Mouse (Mus musculus) forebrain, embryonic 12.5 days (tissue): ENCODE data around the gene Kctd20. TPM values are rescaled to one million over a fixed set of nuclear protein-coding genes. Genes with fewer than 3 reads are reported as not detected.

Experiments
- ATAC-seq: fragments of 200-750 bp; cut with Nextera tagmentation; 2 replicates; pipeline ENCODE4 v1.8.0; 2017; ENCODE audit warnings: moderate TSS enrichment; ENCODE audit not compliant: low FRiP score
- H3K27ac ChIP-seq: fragments of 300-500 bp; sonication (generic); 2 replicates; pipeline ENCODE4 v1.5.1; 2016; ENCODE audit warnings: mild to moderate bottlenecking
- H3K27me3 ChIP-seq: fragments of 300-500 bp; sonication (generic); 2 replicates; pipeline ENCODE4 v1.6.1; 2016; ENCODE audit warnings: mild to moderate bottlenecking
- H3K36me3 ChIP-seq: fragments of 300-500 bp; sonication (generic); replicated peaks from 2 replicates; pipeline ENCODE4 v1.6.1; 2016; ENCODE audit warnings: mild to moderate bottlenecking
- H3K4me1 ChIP-seq: fragments of 300-500 bp; sonication (generic); 2 replicates; pipeline ENCODE4 v1.6.1; 2016
- H3K4me2 ChIP-seq: fragments of 300-500 bp; sonication (generic); 2 replicates; pipeline ENCODE4 v1.6.1; 2016; ENCODE audit warnings: mild to moderate bottlenecking, moderate library complexity
- H3K4me3 ChIP-seq: fragments of 300-500 bp; sonication (generic); replicated peaks from 2 replicates; pipeline ENCODE4 v1.5.1; 2016; ENCODE audit warnings: mild to moderate bottlenecking
- H3K9ac ChIP-seq: fragments of 300-500 bp; sonication (generic); 2 replicates; pipeline ENCODE4 v1.6.1; 2016; ENCODE audit warnings: mild to moderate bottlenecking
- H3K9me3 ChIP-seq: fragments of 300-500 bp; sonication (generic); 2 replicates; pipeline ENCODE4 v1.6.1; 2016
- WGBS: fragments of 180-500 bp; shearing (Covaris S2); methylation state at CpG from one replicate; pipeline ENCODE4 v1.1.7; 2016; 5-methylcytosine and 5-hydroxymethylcytosine counted together
- polyA plus RNA-seq: library from polyadenylated mRNA; unstranded; fragments of >200 nt; fragmentation: Nextera tagmentation; extraction: Ambion mirVana; gene quantifications from 2 replicates; pipeline ENCODE4 v1.2.1, GENCODE M21; 2016

Kctd20 gene
- polyA plus RNA-seq, 1 experiment from 2014 or later, result 127 TPM

- Histone ChIP-seq H3K27me3 (no peaks in the 10 kb centered on the region), H3K4me1 (no peaks in the 10 kb centered on the region), H3K4me3 (no peak overlapping the region), H3K9ac (no peak overlapping the region), H3K4me2 (no peak overlapping the region), H3K9me3 (no peaks in the 10 kb centered on the region), H3K27ac (no peak overlapping the region), H3K36me3 (no peaks in the 10 kb centered on the region)
- ATAC-seq, result no peak
- 80% methylated on average over 10 of the region's 10 CpGs for WGBS
These were observed 15.0 kb upstream of the Kctd20 start for GRCm38 (mm10) chr17:28936622-28937345.

GRCm38 (mm10) chr17:28940776-28941555, 10.8 kb upstream of the Kctd20 start:
- no peaks in the 10 kb centered on the region for H3K4me1 ChIP-seq
- H3K4me2 ChIP-seq, result no peak overlapping the region
- no peaks in the 10 kb centered on the region for H3K36me3 ChIP-seq
- H3K27me3 ChIP-seq, result no peaks in the 10 kb centered on the region; the same call in 1 of the 2 replicates
- H3K9ac ChIP-seq, result no peak overlapping the region
- H3K4me3 ChIP-seq, result no peak overlapping the region
- no peak overlapping the region for H3K27ac ChIP-seq
- no peak for ATAC-seq
- 92% methylated on average over 25 of the region's 25 CpGs for WGBS
- H3K9me3 ChIP-seq, result no peaks in the 10 kb centered on the region

GRCm38 (mm10) chr17:28942101-28942500, 9.6 kb upstream of the Kctd20 start:
- Histone ChIP-seq H3K36me3 (no peaks in the 10 kb centered on the region), H3K9me3 (0 out of 2 replicates have a peak, but pooled peaks cover under 1% of the 10 kb centered on the region), H3K27me3 (no peaks in the 10 kb centered on the region; the same call in 1 of the 2 replicates), H3K9ac (no peak overlapping the region), H3K4me3 (no peak overlapping the region), H3K27ac (no peak overlapping the region), H3K4me2 (no peak overlapping the region), H3K4me1 (no peaks in the 10 kb centered on the region)
- 83% methylated on average over 10 of the region's 11 CpGs for WGBS
- ATAC-seq, result no peak

GRCm38 (mm10) chr17:28943740-28944139, 8.0 kb upstream of the Kctd20 start, which contains the start of gene Pxt1:
Gene Pxt1, minus strand, starts transcription at chr17:28943840.
- Histone ChIP-seq H3K4me1 (no peaks in the 10 kb centered on the region), H3K27ac (no peak within 1 kb of the TSS), H3K4me3 (no peak within 1 kb of the TSS), H3K36me3 (no peaks in the 10 kb centered on the region), H3K4me2 (no peak within 1 kb of the TSS), H3K9ac (no peak within 1 kb of the TSS), H3K27me3 (no peaks in the 10 kb centered on the region; the same call in 1 of the 2 replicates), H3K9me3 (0 out of 2 replicates have a peak, but pooled peaks cover 5% of the 10 kb centered on the region)
- ATAC-seq, result no peak
- WGBS, result 92% methylated on average over 7 of the region's 7 CpGs

- no peaks in the 10 kb centered on the region; the same call in 1 of the 2 replicates for H3K27me3 ChIP-seq
- H3K4me2 ChIP-seq, result no peak overlapping the region
- H3K36me3 ChIP-seq, result no peaks in the 10 kb centered on the region
- H3K4me3 ChIP-seq, result no peak overlapping the region
- no peak overlapping the region for H3K27ac ChIP-seq
- WGBS, result 91% methylated on average over 7 of the region's 7 CpGs
- no peak for ATAC-seq
- H3K9ac ChIP-seq, result no peak overlapping the region
- 0 out of 2 replicates have a peak, but pooled peaks cover 5% of the 10 kb centered on the region for H3K9me3 ChIP-seq
- no peaks in the 10 kb centered on the region for H3K4me1 ChIP-seq
These were observed 7.3 kb upstream of the Kctd20 start for GRCm38 (mm10) chr17:28944481-28944880.

GRCm38 (mm10) chr17:28947011-28947939, 4.5 kb upstream of the Kctd20 start:
- no peak overlapping the region for H3K4me3 ChIP-seq
- no peak overlapping the region for H3K27ac ChIP-seq
- no peak for ATAC-seq
- no peak overlapping the region for H3K9ac ChIP-seq
- no peak overlapping the region for H3K4me2 ChIP-seq
- no peaks in the 10 kb centered on the region for H3K36me3 ChIP-seq
- peaks cover 11% of the 10 kb centered on the region for H3K4me1 ChIP-seq
- H3K9me3 ChIP-seq, result 0 out of 2 replicates have a peak, but pooled peaks cover 5% of the 10 kb centered on the region
- H3K27me3 ChIP-seq, result no peaks in the 10 kb centered on the region; the same call in 1 of the 2 replicates
- WGBS, result 93% methylated on average over 19 of the region's 19 CpGs

- Histone ChIP-seq H3K27me3 (no peaks in the 10 kb centered on the region; the same call in 1 of the 2 replicates), H3K9me3 (0 out of 2 replicates have a peak, but pooled peaks cover 5% of the 10 kb centered on the region), H3K9ac (no peak overlapping the region; the same call in 1 of the 2 replicates), H3K36me3 (no peaks in the 10 kb centered on the region), H3K4me2 (no peak overlapping the region), H3K27ac (no peak overlapping the region), H3K4me3 (no peak overlapping the region), H3K4me1 (peaks cover 18% of the 10 kb centered on the region)
- WGBS, result 78% methylated on average over 4 of the region's 4 CpGs
- no peak for ATAC-seq
These were observed 3.1 kb upstream of the Kctd20 start for GRCm38 (mm10) chr17:28948661-28949060.

- no peak overlapping the region for H3K4me2 ChIP-seq
- peaks cover 26% of the 10 kb centered on the region for H3K4me1 ChIP-seq
- ATAC-seq, result no peak
- no peak overlapping the region for H3K4me3 ChIP-seq
- no peaks in the 10 kb centered on the region for H3K36me3 ChIP-seq
- no peaks in the 10 kb centered on the region for H3K27me3 ChIP-seq
- 78% methylated on average over 4 of the region's 4 CpGs for WGBS
- no peak overlapping the region for H3K27ac ChIP-seq
- 0 out of 2 replicates have a peak, but pooled peaks cover 5% of the 10 kb centered on the region for H3K9me3 ChIP-seq
- no peak overlapping the region for H3K9ac ChIP-seq
These were observed 999 bp upstream of the Kctd20 start for GRCm38 (mm10) chr17:28950751-28951150.

GRCm38 (mm10) chr17:28953251-28953650, 1.5 kb downstream of the Kctd20 start:
- ATAC-seq, result no peak
- peaks cover 12% of the 10 kb centered on the region; the same call in 1 of the 2 replicates for H3K36me3 ChIP-seq
- no peaks in the 10 kb centered on the region for H3K9me3 ChIP-seq
- H3K4me1 ChIP-seq, result peaks cover 26% of the 10 kb centered on the region
- H3K4me2 ChIP-seq, result peak overlapping the region; percentile 77
- peak overlapping the region; percentile 81 for H3K4me3 ChIP-seq
- peak overlapping the region; percentile 90 for H3K9ac ChIP-seq
- 40% methylated on average over 9 of the region's 9 CpGs for WGBS
- no peaks in the 10 kb centered on the region for H3K27me3 ChIP-seq
- 0 out of 2 replicates have a peak overlapping the region, but pooled peaks have one; percentile 97 for H3K27ac ChIP-seq

GRCm38 (mm10) chr17:28954416-28954815, 2.7 kb downstream of the Kctd20 start:
- Histone ChIP-seq H3K4me3 (no peak overlapping the region), H3K4me1 (peaks cover 26% of the 10 kb centered on the region), H3K4me2 (peak overlapping the region; percentile 77; the same call in 1 of the 2 replicates), H3K36me3 (peaks cover 19% of the 10 kb centered on the region; the same call in 1 of the 2 replicates), H3K27me3 (no peaks in the 10 kb centered on the region), H3K27ac (no peak overlapping the region), H3K9ac (no peak overlapping the region), H3K9me3 (no peaks in the 10 kb centered on the region)
- WGBS, result 97% methylated on average over 9 of the region's 9 CpGs
- ATAC-seq, result no peak

GRCm38 (mm10) chr17:28960597-28960996, 8.8 kb downstream of the Kctd20 start:
- H3K9me3 ChIP-seq, result no peaks in the 10 kb centered on the region
- H3K9ac ChIP-seq, result no peak overlapping the region
- H3K4me2 ChIP-seq, result no peak overlapping the region
- no peaks in the 10 kb centered on the region for H3K4me1 ChIP-seq
- H3K4me3 ChIP-seq, result no peak overlapping the region
- WGBS, result 82% methylated on average over 10 of the region's 10 CpGs
- H3K27me3 ChIP-seq, result no peaks in the 10 kb centered on the region
- peaks cover 72% of the 10 kb centered on the region for H3K36me3 ChIP-seq
- no peak for ATAC-seq
- H3K27ac ChIP-seq, result no peak overlapping the region
